Mouse (Mus musculus): ENCODE data around the gene Foxi1. TPM values are rescaled to one million over a fixed set of nuclear protein-coding genes. Genes with fewer than 3 reads are reported as not detected.

Foxi1 gene
- polyA plus RNA-seq, 1 experiment, result not detected

DNA sequence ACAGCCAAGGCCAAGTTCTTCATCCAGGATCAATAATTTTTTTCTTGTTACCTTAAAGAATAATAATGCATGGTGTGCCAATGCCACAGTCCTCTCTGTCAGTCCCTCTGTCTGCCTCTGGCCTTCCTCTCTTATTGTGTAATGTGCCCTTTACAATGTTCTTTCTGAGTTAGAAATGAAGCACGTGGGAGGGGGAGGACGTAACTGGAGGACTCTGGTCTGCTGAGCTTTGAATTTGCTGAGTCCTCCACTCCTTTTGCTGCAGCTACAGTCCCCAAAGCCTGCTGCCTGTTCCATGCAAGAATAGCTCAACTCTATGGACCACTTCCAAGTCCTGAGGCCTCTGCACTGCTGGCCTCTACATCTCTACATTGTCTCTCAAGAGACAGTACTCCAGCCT is 23.6 kb downstream of the Foxi1 start:
- WGBS, result 86% methylated on average over 2 of the region's 2 CpGs
- TF ChIP-seq POLR2A (IDR thresholded peaks at IDR 0.05; ENCODE audit: low read depth, low read length) (no peak), CTCF (IDR thresholded peaks at IDR 0.05; ENCODE audit: extremely low read depth, insufficient read depth, insufficient read length, insufficient replicate concordance) (no peak)
- Histone ChIP-seq H3K27me3 (ENCODE audit: control insufficient read depth, insufficient read depth, low read length) (no peaks in the 10 kb centered on the region), H3K36me3 (ENCODE audit: control insufficient read depth, insufficient read depth, low read length) (no peaks in the 10 kb centered on the region), H3K27ac (ENCODE audit: insufficient read depth, low read length) (no peak overlapping the region), H3K4me3 (ENCODE audit: extremely low read depth, insufficient read depth, insufficient read length) (no peak overlapping the region), H3K4me1 (ENCODE audit: control insufficient read depth, insufficient read depth, insufficient read length) (no peaks in the 10 kb centered on the region)
- DNase-seq (ENCODE audit: low read depth in 1 of 2, low spot score in 2 of 2), result no peak

DNA sequence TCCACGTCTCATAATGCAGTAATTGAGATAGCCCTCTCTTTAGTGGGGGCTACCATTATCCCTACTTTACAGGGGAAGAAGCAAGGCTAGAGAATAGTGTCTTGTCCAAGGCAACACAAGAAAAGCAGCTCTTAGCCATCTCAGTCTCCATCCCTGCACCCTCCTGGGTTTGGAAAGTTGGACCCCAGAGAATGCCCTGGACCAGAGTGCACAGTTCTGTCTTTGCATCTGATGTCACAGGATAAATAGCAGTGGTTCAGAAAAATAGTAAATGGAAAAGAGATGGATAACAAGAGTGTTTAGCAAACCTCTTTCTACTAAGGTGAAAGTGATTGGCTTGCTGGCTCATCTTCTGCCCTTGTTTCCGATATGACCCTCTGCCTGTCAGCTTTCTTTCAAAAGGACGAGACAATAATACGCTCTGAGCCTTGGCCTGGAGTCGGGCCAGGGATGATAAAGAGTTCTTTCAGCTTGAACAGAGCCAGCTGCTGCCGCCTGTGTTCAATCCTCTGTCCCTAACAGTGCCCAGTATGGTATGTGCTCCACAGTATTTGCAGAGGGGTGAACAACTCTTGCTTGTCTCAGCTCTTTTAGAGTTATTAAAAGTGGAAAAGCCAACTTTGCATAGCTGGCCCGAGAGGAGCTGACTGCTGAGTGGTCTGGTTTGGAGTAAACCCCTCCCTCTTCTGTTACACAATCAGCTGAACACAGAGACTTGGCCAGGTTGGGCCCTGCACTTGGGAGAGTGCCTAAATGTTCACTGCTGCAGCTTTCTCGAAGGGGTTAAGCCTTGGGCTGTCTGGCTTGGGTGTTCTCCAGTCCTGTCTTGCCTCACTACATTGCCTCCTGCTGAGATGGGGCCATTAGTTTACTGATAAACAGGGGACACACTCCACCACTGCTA is 26.4 kb downstream of the Foxi1 start:
- TF ChIP-seq POLR2A (IDR thresholded peaks at IDR 0.05; ENCODE audit: low read depth, low read length), result no peak
- no peak for TF ChIP-seq CTCF (IDR thresholded peaks at IDR 0.05; ENCODE audit: extremely low read depth, insufficient read depth, insufficient read length, insufficient replicate concordance)
- H3K4me1 ChIP-seq (ENCODE audit: control insufficient read depth, insufficient read depth, insufficient read length), result no peaks in the 10 kb centered on the region
- H3K27ac ChIP-seq (ENCODE audit: insufficient read depth, low read length), result no peak overlapping the region
- 68% methylated on average over 8 of the region's 8 CpGs for WGBS
- no peak overlapping the region for H3K4me3 ChIP-seq (ENCODE audit: extremely low read depth, insufficient read depth, insufficient read length)
- no peak for DNase-seq (ENCODE audit: low read depth in 1 of 2, low spot score in 2 of 2)
- H3K27me3 ChIP-seq (ENCODE audit: control insufficient read depth, insufficient read depth, low read length), result no peaks in the 10 kb centered on the region
- H3K36me3 ChIP-seq (ENCODE audit: control insufficient read depth, insufficient read depth, low read length), result no peaks in the 10 kb centered on the region

DNA sequence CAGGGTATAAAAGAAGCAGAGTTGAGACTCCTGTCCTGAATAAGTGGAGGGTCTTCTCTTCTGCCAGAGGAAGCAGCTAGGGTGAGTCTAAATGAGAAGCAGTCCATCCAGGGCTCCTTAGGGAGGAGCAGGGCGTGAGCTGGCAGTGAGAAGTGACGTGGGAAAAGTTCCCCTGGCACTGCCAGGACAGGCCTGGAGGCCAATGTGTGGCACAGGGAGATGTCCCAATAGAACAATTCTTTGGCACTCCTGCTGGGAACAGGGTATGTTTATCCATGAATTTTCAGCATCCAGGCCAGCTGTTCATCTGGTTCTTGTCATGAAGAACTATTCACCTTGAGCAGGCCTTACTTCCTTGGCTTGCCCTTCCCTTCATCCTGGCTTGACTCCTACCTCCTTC is 29.1 kb downstream of the Foxi1 start:
- Histone ChIP-seq H3K4me1 (ENCODE audit: control insufficient read depth, insufficient read depth, insufficient read length) (no peaks in the 10 kb centered on the region), H3K27me3 (ENCODE audit: control insufficient read depth, insufficient read depth, low read length) (no peaks in the 10 kb centered on the region), H3K36me3 (ENCODE audit: control insufficient read depth, insufficient read depth, low read length) (no peaks in the 10 kb centered on the region), H3K27ac (ENCODE audit: insufficient read depth, low read length) (no peak overlapping the region), H3K4me3 (ENCODE audit: extremely low read depth, insufficient read depth, insufficient read length) (no peak overlapping the region)
- DNase-seq (ENCODE audit: low read depth in 1 of 2, low spot score in 2 of 2), result no peak
- WGBS, result 90% methylated on average over 2 of the region's 2 CpGs
- TF ChIP-seq CTCF (IDR thresholded peaks at IDR 0.05; ENCODE audit: extremely low read depth, insufficient read depth, insufficient read length, insufficient replicate concordance) (no peak), POLR2A (IDR thresholded peaks at IDR 0.05; ENCODE audit: low read depth, low read length) (no peak)

DNA sequence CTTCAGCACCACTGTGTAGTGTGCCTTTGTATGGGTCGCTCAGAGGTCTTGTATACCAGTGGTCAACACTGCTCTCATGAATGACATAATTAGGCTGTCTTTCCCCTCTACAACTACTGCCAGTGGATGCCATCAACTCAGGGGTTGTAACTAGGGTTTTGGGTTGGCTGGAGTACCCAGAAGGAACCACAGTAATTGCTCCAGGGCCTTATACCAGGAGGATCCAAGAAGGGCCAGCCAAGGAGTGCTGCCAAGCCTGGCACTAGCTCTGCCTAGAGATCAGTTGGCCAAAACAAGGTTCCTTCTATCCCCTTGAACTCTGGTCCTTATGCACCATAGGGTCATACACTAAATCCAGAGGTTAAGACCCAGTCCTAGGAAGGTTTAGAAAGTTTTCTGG is 31.5 kb downstream of the Foxi1 start:
- H3K27ac ChIP-seq (ENCODE audit: insufficient read depth, low read length), result no peak overlapping the region
- WGBS, result 86% methylated on average over 1 of the region's 1 CpGs
- no peak overlapping the region for H3K4me3 ChIP-seq (ENCODE audit: extremely low read depth, insufficient read depth, insufficient read length)

DNA sequence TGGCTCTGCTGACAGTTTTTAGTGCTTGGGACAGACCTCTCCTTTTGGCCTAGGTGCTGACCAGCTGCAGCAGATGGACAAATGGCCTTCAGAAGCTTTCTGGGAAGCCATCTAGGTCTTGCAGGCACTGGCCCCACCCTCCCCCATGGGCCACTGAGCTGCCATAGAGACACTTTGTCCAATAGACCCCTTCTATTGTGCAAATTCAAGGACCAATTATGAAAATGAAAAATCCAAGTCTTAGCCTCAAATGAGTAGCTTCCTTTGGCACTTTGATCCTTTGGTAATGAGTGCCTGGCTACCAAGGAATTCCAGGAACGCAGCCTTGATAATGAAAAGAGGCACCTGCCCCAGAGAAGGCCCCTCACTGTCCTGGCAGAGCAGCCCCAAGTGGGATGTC is 36.7 kb downstream of the Foxi1 start:
- Histone ChIP-seq H3K4me3 (ENCODE audit: extremely low read depth, insufficient read depth, insufficient read length) (no peak overlapping the region), H3K27me3 (ENCODE audit: control insufficient read depth, insufficient read depth, low read length) (no peaks in the 10 kb centered on the region), H3K36me3 (ENCODE audit: control insufficient read depth, insufficient read depth, low read length) (no peaks in the 10 kb centered on the region), H3K27ac (ENCODE audit: insufficient read depth, low read length) (no peak overlapping the region), H3K4me1 (ENCODE audit: control insufficient read depth, insufficient read depth, insufficient read length) (no peaks in the 10 kb centered on the region)
- TF ChIP-seq CTCF (IDR thresholded peaks at IDR 0.05; ENCODE audit: extremely low read depth, insufficient read depth, insufficient read length, insufficient replicate concordance) (no peak), POLR2A (IDR thresholded peaks at IDR 0.05; ENCODE audit: low read depth, low read length) (no peak)
- DNase-seq (ENCODE audit: low read depth in 1 of 2, low spot score in 2 of 2), result no peak
- WGBS, result 88% methylated on average over 1 of the region's 1 CpGs

More for the DNA sequence above, 31.5 kb downstream of the Foxi1 start:
- Histone ChIP-seq H3K27me3 (ENCODE audit: control insufficient read depth, insufficient read depth, low read length) (no peaks in the 10 kb centered on the region), H3K36me3 (ENCODE audit: control insufficient read depth, insufficient read depth, low read length) (no peaks in the 10 kb centered on the region), H3K4me1 (ENCODE audit: control insufficient read depth, insufficient read depth, insufficient read length) (no peaks in the 10 kb centered on the region)
- no peak for TF ChIP-seq POLR2A (IDR thresholded peaks at IDR 0.05; ENCODE audit: low read depth, low read length)
- no peak for TF ChIP-seq CTCF (IDR thresholded peaks at IDR 0.05; ENCODE audit: extremely low read depth, insufficient read depth, insufficient read length, insufficient replicate concordance)
- no peak for DNase-seq (ENCODE audit: low read depth in 1 of 2, low spot score in 2 of 2)

DNA sequence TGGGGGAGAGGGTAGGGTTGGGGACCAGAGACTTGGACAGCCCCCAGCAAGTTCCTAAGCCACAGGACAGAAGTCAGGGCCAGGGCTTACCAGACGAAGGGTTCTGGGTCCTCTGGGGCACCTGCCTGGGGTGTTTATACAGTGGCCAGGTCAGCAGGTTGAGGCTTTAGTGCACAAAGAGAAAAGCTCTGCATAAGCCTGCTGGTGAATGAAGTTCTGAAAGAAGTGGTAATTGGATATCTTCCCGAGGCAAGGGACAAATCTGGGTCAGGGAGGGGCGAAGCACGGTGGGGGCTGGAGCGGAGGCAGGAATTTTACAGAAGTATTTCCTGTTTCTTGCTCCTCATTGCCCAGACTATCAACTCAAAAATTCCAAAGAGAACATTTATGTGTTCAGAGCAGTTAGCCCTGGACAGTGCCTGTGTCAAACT is 38.4 kb downstream of the Foxi1 start:
- no peak for DNase-seq (ENCODE audit: low read depth in 1 of 2, low spot score in 2 of 2)
- Histone ChIP-seq H3K4me3 (ENCODE audit: extremely low read depth, insufficient read depth, insufficient read length) (no peak overlapping the region), H3K27ac (ENCODE audit: insufficient read depth, low read length) (no peak overlapping the region), H3K27me3 (ENCODE audit: control insufficient read depth, insufficient read depth, low read length) (no peaks in the 10 kb centered on the region), H3K4me1 (ENCODE audit: control insufficient read depth, insufficient read depth, insufficient read length) (no peaks in the 10 kb centered on the region), H3K36me3 (ENCODE audit: control insufficient read depth, insufficient read depth, low read length) (no peaks in the 10 kb centered on the region)
- 79% methylated on average over 5 of the region's 5 CpGs for WGBS
- TF ChIP-seq CTCF (IDR thresholded peaks at IDR 0.05; ENCODE audit: extremely low read depth, insufficient read depth, insufficient read length, insufficient replicate concordance), result no peak

DNA sequence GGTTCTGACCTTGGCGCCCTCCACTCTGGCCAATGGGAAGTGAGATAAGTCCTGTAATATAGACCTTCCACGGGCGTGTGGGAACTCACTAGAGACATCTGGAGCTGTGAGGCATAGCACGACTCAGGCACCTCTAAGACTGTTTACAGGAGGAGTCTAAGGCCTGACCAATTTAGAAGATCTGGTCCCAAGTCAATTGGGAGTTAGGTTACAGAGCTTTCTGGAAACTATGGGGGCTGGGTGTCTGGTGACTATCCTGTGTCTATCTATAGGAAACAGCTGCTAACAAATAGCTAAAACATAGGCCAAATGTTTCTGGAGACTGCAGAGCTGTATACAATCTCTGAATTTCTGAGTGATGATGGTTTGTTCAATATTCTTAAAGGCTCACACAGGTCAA is 41.5 kb downstream of the Foxi1 start:
- H3K36me3 ChIP-seq (ENCODE audit: control insufficient read depth, insufficient read depth, low read length), result no peaks in the 10 kb centered on the region
- H3K4me3 ChIP-seq (ENCODE audit: extremely low read depth, insufficient read depth, insufficient read length), result no peak overlapping the region
- no peak for DNase-seq (ENCODE audit: low read depth in 1 of 2, low spot score in 2 of 2)
- no peak overlapping the region for H3K27ac ChIP-seq (ENCODE audit: insufficient read depth, low read length)
- no peaks in the 10 kb centered on the region for H3K4me1 ChIP-seq (ENCODE audit: control insufficient read depth, insufficient read depth, insufficient read length)
- 72% methylated on average over 4 of the region's 4 CpGs for WGBS
- TF ChIP-seq POLR2A (IDR thresholded peaks at IDR 0.05; ENCODE audit: low read depth, low read length), result no peak
- no peak for TF ChIP-seq CTCF (IDR thresholded peaks at IDR 0.05; ENCODE audit: extremely low read depth, insufficient read depth, insufficient read length, insufficient replicate concordance)
- no peaks in the 10 kb centered on the region for H3K27me3 ChIP-seq (ENCODE audit: control insufficient read depth, insufficient read depth, low read length)
